Mouse (Mus musculus) liver, adult 2 months (tissue): ENCODE measurements around the gene Rrnad1.

Experiments
- CTCF ChIP-seq: fragments of 200-500 bp; IDR thresholded peaks from 2 replicates; pipeline ENCODE4 v1.5.1; 2011; ENCODE audit warnings: low read depth, low read length, control low read depth
- POLR2A ChIP-seq: fragments of 200-500 bp; IDR thresholded peaks from 2 replicates; pipeline ENCODE4 v1.6.1; 2011; ENCODE audit warnings: low read length, control low read depth; ENCODE audit not compliant: insufficient read depth; ENCODE audit errors: extremely low read depth

- TF ChIP-seq POLR2A (no peak), CTCF (no peak)
Measured at GRCm38 (mm10) chr3:87944838-87945600, 14.5 kb upstream of the Rrnad1 start.
